7 mouse cellular contexts compared by ENCODE assay signal in the genomic region with DNA sequence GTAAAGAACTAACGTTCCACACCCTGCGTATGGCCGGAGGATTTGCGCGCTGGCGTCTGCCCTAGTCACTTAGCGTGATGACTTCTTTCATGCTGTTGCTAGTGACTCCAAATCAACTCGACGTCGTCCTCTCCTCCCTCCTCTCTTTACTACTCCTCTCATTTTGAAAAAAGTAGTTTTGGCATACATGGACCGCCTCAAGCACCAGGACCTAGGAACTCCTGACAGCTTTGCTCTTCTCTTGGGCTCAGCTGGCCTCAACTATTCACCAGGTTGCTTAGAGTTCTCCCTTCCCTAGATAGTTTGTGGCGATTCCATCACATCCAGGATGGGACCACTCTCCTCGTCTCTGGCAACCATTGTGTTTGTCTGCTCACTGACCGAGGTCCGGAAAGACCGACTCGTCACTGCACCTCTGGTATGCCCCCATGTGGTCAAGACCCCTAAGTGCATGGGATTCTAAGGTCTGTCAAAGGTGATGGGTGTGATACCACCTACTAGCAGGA. TPM values are rescaled to one million over a fixed set of nuclear protein-coding genes. Genes with fewer than 3 reads are reported as not detected.
DNase-seq lines count a peak whose midpoint lies in the region; ATAC-seq lines count a peak whose summit lies in the region.

No protein-coding gene starts in this region.

- intact Hi-C loops in gastrocnemius, postnatal 36 days (cut with DNase I) = loop anchor here (1.0 to 10.0 kb wide), 2 partner anchors 75 to 395 kb away; no protein-coding TSS in a partner anchor
- intact Hi-C loops in left cerebral cortex, postnatal 36 days (cut with DNase I) = loop anchor here (1.0 kb wide), 1 partner anchor 75 kb away; no protein-coding TSS in a partner anchor

- peak overlapping the region; percentile 38 for H3K9ac ChIP-seq in intestine, embryonic 15.5 days

- no peaks in the 10 kb centered on the region for H3K36me3 ChIP-seq in intestine, embryonic 15.5 days
- no peaks in the 10 kb centered on the region for H3K36me3 ChIP-seq in midbrain, embryonic 10.5 days

- peak overlapping the region; percentile 61 for H3K4me3 ChIP-seq in intestine, embryonic 15.5 days (replicated peaks)
- H3K4me3 ChIP-seq in midbrain, embryonic 10.5 days = peak overlapping the region; percentile 74

- peaks cover 13% of the 10 kb centered on the region for H3K4me1 ChIP-seq in intestine, embryonic 15.5 days (replicated peaks)
- H3K4me1 ChIP-seq in midbrain, embryonic 10.5 days = peaks cover 35% of the 10 kb centered on the region

- WGBS in intestine, embryonic 15.5 days = under 1% methylated on average over 17 of the region's 17 CpGs
- WGBS in midbrain, embryonic 10.5 days = under 1% methylated on average over 17 of the region's 17 CpGs

- ATAC-seq in intestine, embryonic 15.5 days = peak; percentile 34

- H3K27ac ChIP-seq in intestine, embryonic 15.5 days = peak overlapping the region; percentile 91
- H3K27ac ChIP-seq in midbrain, embryonic 10.5 days (replicated peaks) = peak overlapping the region; percentile 87

- no peaks in the 10 kb centered on the region for H3K27me3 ChIP-seq in intestine, embryonic 15.5 days (replicated peaks)
- 0 out of 2 replicates have a peak, but pooled peaks cover 5% of the 10 kb centered on the region for H3K27me3 ChIP-seq in midbrain, embryonic 10.5 days (ENCODE audit: low read depth, poor library complexity, severe bottlenecking)

- DNase-seq in adrenal gland, adult 2 months = peak; percentile 85
- peak; percentile 87 for DNase-seq in embryo, embryonic 11 days
- peak; percentile 77 to 81 for DNase-seq in gastrocnemius, postnatal 36 days
- DNase-seq in left cerebral cortex, postnatal 36 days (ENCODE audit: low spot score in 2 of 2) = peak; percentile 65 to 69
- peak; percentile 86 for DNase-seq in midbrain, embryonic 10.5 days (ENCODE audit: low spot score)
- peak; percentile 48 to 62 for DNase-seq in right cerebral cortex, postnatal 36 days (ENCODE audit: low spot score in 2 of 2)

- peak overlapping the region; percentile 63 for H3K4me2 ChIP-seq in intestine, embryonic 15.5 days (replicated peaks)

- no peaks in the 10 kb centered on the region for H3K9me3 ChIP-seq in intestine, embryonic 15.5 days
- H3K9me3 ChIP-seq in midbrain, embryonic 10.5 days (replicated peaks) = no peaks in the 10 kb centered on the region

RNA-seq across cellular contexts. Expression of a gene that starts 13.2 kb away (rescaled TPM):
- under 1 TPM; 0.66 to 0.79 TPM for total RNA-seq in adrenal gland, adult 2 months (2021)
- polyA plus RNA-seq in adrenal gland, adult 2 months (2012; rRNA removed) = 0.12 TPM in 1 of 2 replicates, not detected in the other
- total RNA-seq in gastrocnemius, postnatal 36 days (2021) = not detected
- 1.2 TPM in 2 replicates for polyA plus RNA-seq in intestine, embryonic 15.5 days (2015; fragmentation: Nextera tagmentation; extraction: Ambion mirVana)
- not detected for total RNA-seq in left cerebral cortex, postnatal 36 days (2021)
- polyA plus RNA-seq in midbrain, embryonic 10.5 days (2016; fragmentation: Nextera tagmentation; extraction: Ambion mirVana) = not detected in 2 replicates

RNA-seq across cellular contexts. Expression of a gene that starts 13.2 kb away (rescaled TPM):
- total RNA-seq in adrenal gland, adult 2 months (2021) = not detected
- not detected in 2 replicates for polyA plus RNA-seq in adrenal gland, adult 2 months (2012; rRNA removed)
- not detected for total RNA-seq in gastrocnemius, postnatal 36 days (2021)
- polyA plus RNA-seq in intestine, embryonic 15.5 days (2015; fragmentation: Nextera tagmentation; extraction: Ambion mirVana) = not detected in 2 replicates
- total RNA-seq in left cerebral cortex, postnatal 36 days (2021) = not detected
- polyA plus RNA-seq in midbrain, embryonic 10.5 days (2016; fragmentation: Nextera tagmentation; extraction: Ambion mirVana) = not detected in 2 replicates

RNA-seq across cellular contexts. Expression of a gene that starts 48.1 kb away (rescaled TPM):
- under 1 TPM in 1 of 2 experiments, not detected in 1; 0.21 TPM for total RNA-seq in adrenal gland, adult 2 months (2021)
- not detected in 2 replicates for polyA plus RNA-seq in adrenal gland, adult 2 months (2012; rRNA removed)
- under 1 TPM in 1 of 2 experiments, not detected in 1; 0.18 TPM for total RNA-seq in gastrocnemius, postnatal 36 days (2021)
- 0.19 and 0.21 TPM in 2 replicates for polyA plus RNA-seq in intestine, embryonic 15.5 days (2015; fragmentation: Nextera tagmentation; extraction: Ambion mirVana)
- not detected for total RNA-seq in left cerebral cortex, postnatal 36 days (2021)
- 0.16 TPM in 1 of 2 replicates, not detected in the other for polyA plus RNA-seq in midbrain, embryonic 10.5 days (2016; fragmentation: Nextera tagmentation; extraction: Ambion mirVana)

RNA-seq across cellular contexts. Expression of a gene that starts 50.3 kb away (rescaled TPM):
- under 1 TPM; 0.23 to 0.31 TPM for total RNA-seq in adrenal gland, adult 2 months (2021)
- polyA plus RNA-seq in adrenal gland, adult 2 months (2012; rRNA removed) = 0.08 and 0.16 TPM in 2 replicates
- total RNA-seq in gastrocnemius, postnatal 36 days (2021) = not detected
- 0.30 and 0.34 TPM in 2 replicates for polyA plus RNA-seq in intestine, embryonic 15.5 days (2015; fragmentation: Nextera tagmentation; extraction: Ambion mirVana)
- not detected for total RNA-seq in left cerebral cortex, postnatal 36 days (2021)
- polyA plus RNA-seq in midbrain, embryonic 10.5 days (2016; fragmentation: Nextera tagmentation; extraction: Ambion mirVana) = not detected in 2 replicates

RNA-seq across cellular contexts. Expression of a gene that starts 51.6 kb away (rescaled TPM):
- total RNA-seq in adrenal gland, adult 2 months (2021) = under 1 TPM; 0.17 to 0.38 TPM
- polyA plus RNA-seq in adrenal gland, adult 2 months (2012; rRNA removed) = 0.06 and 0.52 TPM in 2 replicates
- total RNA-seq in gastrocnemius, postnatal 36 days (2021) = not detected
- polyA plus RNA-seq in intestine, embryonic 15.5 days (2015; fragmentation: Nextera tagmentation; extraction: Ambion mirVana) = 1.7 and 1.9 TPM in 2 replicates
- 1 to 10 TPM; 1.3 to 1.4 TPM for total RNA-seq in left cerebral cortex, postnatal 36 days (2021)
- 1.3 and 1.4 TPM in 2 replicates for polyA plus RNA-seq in midbrain, embryonic 10.5 days (2016; fragmentation: Nextera tagmentation; extraction: Ambion mirVana)

Comparison
In these comparisons a context has a peak if more than half of its experiments do, and no peak if none do; other contexts are left out.
1. Peak in every context shown above with its lines: DNase-seq, ATAC-seq, H3K4me3 ChIP-seq and H3K27ac ChIP-seq.